Mouse (Mus musculus): Measurements from ENCODE around the gene Col6a6.

DNA sequence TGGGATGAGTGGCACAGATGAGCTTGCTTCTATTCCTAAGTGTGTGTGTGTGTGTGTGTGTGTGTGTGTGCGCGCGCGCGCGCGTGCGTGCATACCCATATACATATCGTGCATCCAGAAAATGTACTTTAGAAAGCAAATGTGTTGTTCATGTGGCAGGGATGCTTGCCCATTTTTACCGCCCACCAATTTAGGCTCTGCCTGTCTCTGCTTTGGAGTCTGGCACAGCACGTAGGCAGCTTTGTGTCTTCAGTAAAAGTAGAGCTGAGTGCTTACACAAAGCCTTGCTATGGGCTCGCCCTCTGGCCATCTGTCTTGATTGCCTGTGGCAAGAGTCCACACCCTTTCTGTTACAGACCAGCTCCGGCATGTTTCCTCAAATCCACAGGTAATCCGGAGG is 135.5 kb downstream of the Col6a6 start:
- no peak for TF ChIP-seq CTCF (IDR thresholded peaks at IDR 0.05; ENCODE audit: borderline replicate concordance, extremely low read depth, insufficient read depth, insufficient read length)
- no peak for TF ChIP-seq POLR2A (IDR thresholded peaks at IDR 0.05; ENCODE audit: borderline replicate concordance, extremely low read depth, insufficient read depth, insufficient read length, poor library complexity, severe bottlenecking)

Data from brain, embryonic 14.5 days (tissue).